Mouse (Mus musculus) CD8-positive naive resting alpha-beta T cell, adult 2 months (primary cell): ENCODE data around the gene Hkdc1.
"Not testable (repeated sequence)": the region's sequence is repeated elsewhere in the genome, so short reads cannot be mapped to it uniquely, and the experiment has no call there.

Source experiments
- DNase-seq, 2 experiments: peaks; one replicate each; pipeline ENCODE4 v3.0.0; 2022; ENCODE audit warnings: low read depth in 2 of 2, low spot score in 2 of 2

Hkdc1 gene

GRCm38 (mm10) chr10:62422255-62422654 lies at the start of gene Hkdc1:
Hkdc1 (minus strand) TSS chr10:62422491.
- DNase-seq, result no peak

DNA sequence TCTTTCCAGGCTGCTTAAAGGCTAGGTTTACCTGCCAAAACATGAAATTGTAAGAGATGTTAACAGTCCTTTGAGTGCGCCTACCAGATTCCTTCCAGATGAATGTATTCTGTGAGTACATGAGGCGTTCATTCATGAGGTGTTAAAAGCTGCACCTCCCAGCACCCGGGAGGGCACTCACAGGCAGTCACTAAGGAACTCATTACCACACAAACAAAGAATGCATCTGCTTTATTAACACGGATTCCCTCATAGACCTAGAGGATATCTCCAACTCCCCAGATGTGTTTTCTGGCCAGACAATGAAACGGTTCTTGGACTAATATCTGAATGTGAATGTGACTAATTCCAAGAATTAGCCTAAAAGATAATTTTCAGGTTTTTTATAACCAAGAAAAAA lies 48.8 kb upstream of the Hkdc1 start:
- no peak for DNase-seq

DNA sequence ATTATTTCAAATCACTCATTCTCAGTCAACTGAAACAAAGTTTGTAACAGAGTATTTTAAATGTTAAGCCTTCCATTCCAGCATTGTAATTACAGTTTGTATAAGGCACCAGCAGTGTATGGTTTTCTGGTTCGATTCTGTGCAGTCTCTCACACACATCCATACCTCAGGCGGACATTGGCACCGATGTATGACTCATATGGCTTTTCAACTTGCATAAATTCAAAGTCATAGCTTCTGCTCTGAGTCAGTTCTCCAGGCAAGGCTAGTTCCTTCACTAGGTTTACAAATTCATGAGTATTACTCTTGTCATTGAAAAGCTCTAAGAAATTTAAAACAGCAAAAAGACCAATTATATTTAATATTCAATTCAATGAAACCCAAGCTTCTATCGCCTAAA lies 47.4 kb upstream of the Hkdc1 start:
- no peak for DNase-seq

- no peak for DNase-seq
Observed at GRCm38 (mm10) chr10:62461321-62461720, 39.0 kb upstream of the Hkdc1 start.

DNA sequence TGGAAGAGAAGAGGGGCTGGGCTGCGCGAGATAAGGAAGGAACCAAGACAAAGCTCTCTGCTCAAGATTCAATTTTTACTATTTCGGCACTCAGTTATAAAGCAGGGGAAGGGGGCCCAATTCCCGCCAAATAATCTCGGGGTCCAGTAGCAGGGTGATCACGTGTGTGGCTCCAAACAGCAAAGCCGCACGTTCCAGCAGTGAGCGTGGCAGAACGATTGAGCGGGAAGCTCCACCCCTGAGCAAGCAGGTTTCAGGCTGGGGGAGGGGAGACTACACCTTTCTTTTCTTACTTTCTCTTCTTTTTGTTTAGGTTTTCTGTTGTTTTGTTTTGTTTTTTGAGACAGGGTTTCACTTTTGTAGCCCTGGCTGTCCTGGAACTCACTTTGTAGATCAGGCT lies 29.7 kb upstream of the Hkdc1 start:
- DNase-seq, result not testable (repeated sequence)

GRCm38 (mm10) chr10:62450280-62450640 lies 28.0 kb upstream of the Hkdc1 start:
- no peak for DNase-seq

GRCm38 (mm10) chr10:62449364-62450279 lies 27.3 kb upstream of the Hkdc1 start, which contains the start of the genes 4930507D05Rik and Supv3l1:
4930507D05Rik (plus strand) TSS chr10:62449489.
Supv3l1 (minus strand) TSS chr10:62449738.
- peak; percentile 87 to 93 for DNase-seq

DNA sequence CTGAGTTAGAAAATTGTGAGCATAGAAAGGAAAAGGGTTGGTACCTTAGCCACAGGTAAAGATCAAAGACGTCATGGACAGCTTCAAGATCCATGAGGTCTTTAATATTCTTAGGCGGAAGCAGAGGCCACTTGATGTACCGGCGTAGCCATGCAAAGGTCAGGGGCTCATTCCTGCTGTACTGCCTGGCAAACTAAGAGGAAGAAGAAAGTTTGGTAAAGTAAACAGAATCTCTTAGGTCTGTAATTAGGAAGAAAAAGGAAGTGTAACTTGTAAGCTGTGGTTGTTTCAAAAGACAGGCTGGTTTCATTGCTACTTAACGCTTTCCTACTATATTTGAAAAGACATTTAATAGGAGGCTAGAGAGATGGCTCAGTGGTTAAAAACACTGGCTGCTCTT lies 8.1 kb upstream of the Hkdc1 start:
- no peak for DNase-seq

GRCm38 (mm10) chr10:62425081-62425871 lies 3.0 kb upstream of the Hkdc1 start:
- no peak for DNase-seq

DNA sequence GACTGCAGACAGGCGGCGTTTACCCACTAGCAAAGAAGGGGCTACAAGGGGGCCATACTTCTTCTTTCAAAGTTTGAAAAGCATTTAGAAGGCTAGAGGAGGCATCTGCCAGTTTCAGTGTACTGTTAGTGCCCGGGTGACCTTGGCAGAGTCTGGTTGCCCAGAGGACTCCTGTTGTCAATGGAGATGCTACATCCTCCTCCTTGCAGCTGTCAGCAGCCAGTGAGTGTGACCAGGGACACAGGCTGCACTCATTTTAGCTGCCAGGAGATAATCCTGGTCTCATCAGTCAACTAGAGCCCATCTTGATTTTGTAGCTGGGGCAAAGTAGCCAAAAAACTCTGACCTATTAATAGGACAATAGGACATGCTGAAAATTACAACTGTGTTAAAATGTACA lies 1.2 kb downstream of the Hkdc1 start:
- DNase-seq, result no peak

- no peak for DNase-seq
Observed at GRCm38 (mm10) chr10:62420399-62420798, 1.9 kb downstream of the Hkdc1 start.

- no peak for DNase-seq
Observed at GRCm38 (mm10) chr10:62419422-62419821, 2.9 kb downstream of the Hkdc1 start.

GRCm38 (mm10) chr10:62418831-62419356 lies 3.4 kb downstream of the Hkdc1 start:
- no peak for DNase-seq

DNA sequence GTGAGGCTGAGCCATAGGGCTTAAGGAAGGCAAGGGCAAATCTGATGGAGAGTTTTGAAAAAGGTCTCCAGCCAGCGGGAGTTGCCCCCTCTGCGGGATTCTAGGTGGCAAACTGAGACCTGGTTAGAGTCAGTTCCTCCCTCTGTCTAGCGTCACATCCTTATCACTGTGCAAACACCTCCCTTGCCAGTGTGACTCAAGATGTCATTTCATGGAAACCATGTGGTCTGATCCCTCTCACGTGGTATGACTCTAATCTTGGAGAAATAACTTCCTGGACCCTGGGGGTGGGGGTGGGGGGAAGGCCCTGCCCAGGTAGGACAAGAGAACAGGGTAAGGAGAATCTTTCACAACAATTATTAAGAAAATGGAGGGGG lies 8.7 kb downstream of the Hkdc1 start:
- no peak for DNase-seq

- no peak for DNase-seq
Observed at GRCm38 (mm10) chr10:62412906-62413605, 9.2 kb downstream of the Hkdc1 start.

DNA sequence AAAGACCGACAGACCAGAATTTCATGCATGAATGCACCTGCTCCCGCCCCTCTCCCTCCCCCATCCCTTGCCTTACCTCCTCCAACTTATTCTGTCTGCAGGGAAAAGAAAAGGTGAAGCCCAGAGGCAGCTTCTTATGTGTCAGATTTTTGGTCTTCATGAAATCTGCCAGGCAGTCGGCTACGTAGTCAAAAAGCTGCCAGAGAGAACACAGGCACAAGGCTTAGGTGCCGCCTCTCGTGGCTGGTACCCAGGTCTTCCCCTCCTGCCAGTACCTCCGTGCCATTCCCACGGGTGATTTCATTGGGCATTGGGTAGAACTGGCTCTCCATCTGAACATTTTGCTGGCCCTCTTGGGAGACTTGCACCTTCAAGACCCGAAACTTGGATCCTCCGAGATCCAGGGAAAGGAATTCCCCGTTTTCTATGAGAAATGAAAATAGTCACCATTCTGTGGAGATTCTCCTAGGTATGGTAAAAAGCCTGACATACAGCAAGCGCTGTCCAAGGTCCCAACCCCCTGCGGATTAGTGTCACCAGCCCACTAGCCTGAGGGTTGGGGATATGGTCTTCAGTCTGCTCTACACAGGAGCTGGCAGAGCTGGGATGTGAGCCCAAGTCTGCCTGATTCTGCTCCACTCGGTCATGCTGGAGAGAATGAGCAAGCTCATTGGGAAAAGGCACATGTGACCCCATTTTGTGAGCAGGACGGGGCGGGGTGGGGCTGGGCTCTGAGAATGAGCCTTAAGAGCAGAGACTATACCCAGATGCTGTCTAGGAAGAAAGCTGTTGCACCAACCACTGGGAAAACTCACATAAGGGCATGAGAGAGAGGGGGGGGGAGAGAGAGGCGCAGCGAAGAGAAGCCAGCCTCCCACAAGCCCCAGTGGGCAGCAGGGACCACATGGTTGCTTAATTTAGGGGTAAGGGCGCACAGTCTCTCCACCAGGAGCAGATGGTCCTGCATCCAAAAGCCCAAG lies 10.6 kb downstream of the Hkdc1 start:
- DNase-seq, result no peak

GRCm38 (mm10) chr10:62410943-62411342 lies 11.3 kb downstream of the Hkdc1 start:
- DNase-seq, result peak; percentile 18 to 31

- peak in 1 of 2 experiments; percentile 5 for DNase-seq
Observed at GRCm38 (mm10) chr10:62404901-62405300, 17.4 kb downstream of the Hkdc1 start.

DNA sequence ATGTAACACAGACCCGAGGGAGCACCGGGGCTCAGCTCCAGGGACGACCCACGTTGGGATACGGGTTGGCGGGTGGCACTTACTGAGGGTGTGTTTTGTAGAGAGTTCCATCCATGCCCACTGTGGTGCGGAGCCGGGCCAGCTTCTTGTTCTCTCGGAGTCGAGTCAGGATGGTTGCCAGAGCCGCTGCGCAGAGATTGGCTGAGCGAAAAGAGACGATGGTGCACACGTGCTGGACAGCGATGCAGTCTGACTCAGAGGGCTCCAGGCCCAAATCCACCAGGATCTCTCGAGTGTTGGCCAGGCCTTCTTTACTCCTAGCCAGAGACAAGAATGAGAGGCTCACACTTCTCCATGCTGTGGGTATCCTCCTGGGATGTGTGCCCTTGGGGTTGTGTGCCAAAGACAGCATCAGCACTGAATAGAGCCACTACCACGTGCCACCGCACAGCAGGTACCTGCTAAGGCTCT lies 20.6 kb downstream of the Hkdc1 start:
- no peak for DNase-seq

DNA sequence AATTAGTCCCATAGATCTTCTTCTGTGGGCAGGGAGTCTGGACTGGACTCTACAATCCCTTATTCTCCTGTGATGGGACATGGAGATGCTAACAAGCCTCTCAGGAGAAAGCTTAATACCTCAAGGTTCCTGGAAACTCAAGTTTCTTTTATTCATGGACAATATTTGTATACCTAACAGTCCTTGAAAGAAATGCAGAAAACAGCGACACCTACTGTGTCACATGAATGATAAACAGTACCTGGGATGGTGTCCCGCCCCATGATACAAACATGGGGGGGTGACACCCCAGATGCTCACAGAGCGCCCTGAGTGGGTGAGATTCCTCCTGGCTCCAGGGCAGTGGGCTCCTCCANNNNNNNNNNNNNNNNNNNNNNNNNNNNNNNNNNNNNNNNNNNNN lies 39.3 kb downstream of the Hkdc1 start:
- no peak for DNase-seq
